Mouse (Mus musculus): ENCODE results near the gene Gm26992. TPM values are rescaled to one million over a fixed set of nuclear protein-coding genes. Genes with fewer than 3 reads are reported as not detected.
A peak's percentile ranks its signal among the peaks of the same experiment; 100 is the strongest.
"Not testable (repeated sequence)": the region's sequence is repeated elsewhere in the genome, so short reads cannot be mapped to it uniquely, and the experiment has no call there.

The Gm26992 gene
- polyA plus RNA-seq, 1 experiment from 2014 or later: not detected

DNA sequence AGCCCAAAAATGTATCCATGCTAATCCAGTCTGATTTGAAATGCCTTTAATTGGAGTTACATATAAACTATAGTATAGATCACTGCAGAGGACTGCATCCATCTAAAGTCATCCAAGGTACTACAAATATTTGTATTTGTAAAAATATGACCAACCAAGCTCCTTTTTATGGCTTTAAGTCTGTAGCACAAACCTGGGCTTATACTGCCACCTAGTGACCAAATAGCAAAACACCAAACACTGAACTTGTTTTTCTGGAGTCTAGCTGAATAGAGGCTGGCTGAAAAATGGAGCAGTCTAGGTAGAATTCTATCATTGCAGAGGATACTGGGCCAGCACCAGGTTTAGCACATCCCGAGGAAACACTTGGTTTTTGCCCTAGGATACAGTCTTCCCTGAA lies 19.0 kb downstream of the Gm26992 start:
- H3K4me3 ChIP-seq (ENCODE audit: low read length): no peak overlapping the region
- WGBS: 0% methylated on average over 1 of the region's 1 CpGs
- H3K9me3 ChIP-seq (ENCODE audit: control insufficient read depth, low read length): no peaks in the 10 kb centered on the region
- no peak overlapping the region for H3K27ac ChIP-seq (ENCODE audit: low read length)
- H3K9ac ChIP-seq (ENCODE audit: low read length): no peak overlapping the region
- no peaks in the 10 kb centered on the region for H3K4me1 ChIP-seq (replicated peaks; ENCODE audit: control insufficient read depth, insufficient read depth, low read length)
- no peak overlapping the region for H3K4me2 ChIP-seq (ENCODE audit: low read depth, low read length)
- H3K27me3 ChIP-seq (ENCODE audit: control insufficient read depth, insufficient read depth, low read depth, low read length): peaks cover 33% of the 10 kb centered on the region
- no peak for ATAC-seq (ENCODE audit: low read depth)
- no peaks in the 10 kb centered on the region for H3K36me3 ChIP-seq (ENCODE audit: control insufficient read depth, insufficient read depth, low read length)

DNA sequence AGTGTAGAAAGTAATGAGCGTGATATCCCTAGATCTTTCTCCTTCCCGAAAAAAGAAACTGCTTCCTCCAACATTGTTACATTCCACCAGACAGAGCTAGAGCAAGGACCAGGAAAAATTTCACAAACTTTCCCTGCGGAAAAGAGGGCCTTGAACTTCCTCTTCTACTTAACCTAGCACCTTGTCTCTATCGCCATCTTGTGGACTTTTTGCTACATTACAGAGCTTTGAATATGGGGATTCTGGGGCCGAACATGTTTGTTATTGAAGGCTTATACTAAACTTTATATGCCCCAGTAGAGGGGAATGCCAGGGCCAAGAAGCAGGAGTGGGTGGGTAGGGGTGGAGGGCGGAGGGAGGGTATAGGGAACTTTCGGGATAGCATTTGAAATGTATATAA lies 21.9 kb downstream of the Gm26992 start:
- Histone ChIP-seq H3K27ac (ENCODE audit: low read length) (no peak overlapping the region), H3K4me1 (replicated peaks; ENCODE audit: control insufficient read depth, insufficient read depth, low read length) (no peaks in the 10 kb centered on the region), H3K36me3 (ENCODE audit: control insufficient read depth, insufficient read depth, low read length) (no peaks in the 10 kb centered on the region), H3K27me3 (ENCODE audit: control insufficient read depth, insufficient read depth, low read depth, low read length) (peaks cover 37% of the 10 kb centered on the region), H3K9ac (ENCODE audit: low read length) (no peak overlapping the region), H3K4me2 (ENCODE audit: low read depth, low read length) (no peak overlapping the region), H3K4me3 (ENCODE audit: low read length) (no peak overlapping the region), H3K9me3 (ENCODE audit: control insufficient read depth, low read length) (no peaks in the 10 kb centered on the region)
- ATAC-seq (ENCODE audit: low read depth): no peak
- WGBS: 35% methylated on average over 7 of the region's 7 CpGs

DNA sequence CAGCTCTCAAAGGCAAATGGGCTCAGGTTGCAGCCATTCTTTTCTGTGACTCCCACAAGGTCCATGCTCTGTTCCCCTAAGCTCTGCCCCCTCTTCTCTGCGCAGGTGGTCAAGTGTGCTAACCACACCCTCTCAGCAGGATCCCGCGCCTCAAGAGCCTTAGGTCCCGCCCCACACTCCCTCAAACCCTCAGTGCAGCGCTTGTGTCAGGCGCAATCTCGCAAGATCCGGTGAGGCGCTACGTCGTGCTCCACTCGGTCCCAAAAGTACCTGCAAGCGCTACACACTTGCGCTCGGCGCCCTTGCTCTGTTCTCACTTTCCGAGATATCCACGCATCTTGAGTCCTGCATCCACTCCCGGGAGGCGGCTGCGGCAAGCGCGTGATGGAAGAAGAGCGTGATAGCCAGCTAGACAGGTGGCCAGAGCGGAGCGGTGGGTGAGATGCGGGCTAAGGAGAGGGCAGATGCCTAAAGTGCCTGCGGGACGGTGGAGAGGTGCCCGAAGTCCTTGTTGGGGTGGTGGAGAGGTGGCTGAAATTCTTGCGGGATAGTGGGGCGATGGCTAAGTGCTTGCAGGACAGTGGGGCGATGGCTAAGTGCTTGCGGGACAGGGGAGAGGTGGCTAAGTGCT lies 25.8 kb downstream of the Gm26992 start:
- ATAC-seq (ENCODE audit: low read depth): peak; percentile 94
- H3K36me3 ChIP-seq (ENCODE audit: control insufficient read depth, insufficient read depth, low read length): no peaks in the 10 kb centered on the region
- H3K27me3 ChIP-seq (ENCODE audit: control insufficient read depth, insufficient read depth, low read depth, low read length): peaks cover 34% of the 10 kb centered on the region
- peak overlapping the region; percentile 52 for H3K4me3 ChIP-seq (ENCODE audit: low read length)
- H3K4me1 ChIP-seq (replicated peaks; ENCODE audit: control insufficient read depth, insufficient read depth, low read length): no peaks in the 10 kb centered on the region
- H3K9ac ChIP-seq (ENCODE audit: low read length): peak overlapping the region; percentile 51
- H3K4me2 ChIP-seq (ENCODE audit: low read depth, low read length): peak overlapping the region; percentile 62
- no peaks in the 10 kb centered on the region for H3K9me3 ChIP-seq (ENCODE audit: control insufficient read depth, low read length)
- WGBS: 9% methylated on average over 34 of the region's 34 CpGs
- H3K27ac ChIP-seq (ENCODE audit: low read length): no peak overlapping the region

DNA sequence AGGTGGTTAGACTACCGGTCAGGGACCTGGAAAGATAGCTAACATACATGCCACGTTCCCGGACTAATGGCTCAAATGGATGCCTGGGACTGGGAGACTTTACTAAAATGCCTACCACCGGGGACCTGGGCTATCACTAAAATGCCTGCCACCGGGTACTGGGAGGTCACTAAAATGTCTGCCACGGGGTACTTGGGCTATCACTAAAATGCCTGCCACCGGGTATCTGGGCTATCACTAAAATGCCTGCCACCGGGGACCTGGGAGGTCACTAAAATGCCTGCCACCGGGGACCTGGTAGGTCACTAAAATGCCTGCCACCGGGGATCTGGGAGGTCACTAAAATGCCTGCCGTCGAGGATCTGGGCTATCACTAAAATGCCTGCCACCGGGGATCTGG lies 26.6 kb downstream of the Gm26992 start:
- peak overlapping the region; percentile 52 for H3K4me3 ChIP-seq (ENCODE audit: low read length)
- not testable (repeated sequence) for H3K4me1 ChIP-seq (replicated peaks; ENCODE audit: control insufficient read depth, insufficient read depth, low read length); H3K27ac ChIP-seq (ENCODE audit: low read length); H3K36me3 ChIP-seq (ENCODE audit: control insufficient read depth, insufficient read depth, low read length); ATAC-seq (ENCODE audit: low read depth); H3K9me3 ChIP-seq (ENCODE audit: control insufficient read depth, low read length); H3K9ac ChIP-seq (ENCODE audit: low read length)
- H3K27me3 ChIP-seq (ENCODE audit: control insufficient read depth, insufficient read depth, low read depth, low read length): peaks cover 30% of the 10 kb centered on the region
- H3K4me2 ChIP-seq (ENCODE audit: low read depth, low read length): peak overlapping the region; percentile 62
- 42% methylated on average over 10 of the region's 13 CpGs for WGBS

DNA sequence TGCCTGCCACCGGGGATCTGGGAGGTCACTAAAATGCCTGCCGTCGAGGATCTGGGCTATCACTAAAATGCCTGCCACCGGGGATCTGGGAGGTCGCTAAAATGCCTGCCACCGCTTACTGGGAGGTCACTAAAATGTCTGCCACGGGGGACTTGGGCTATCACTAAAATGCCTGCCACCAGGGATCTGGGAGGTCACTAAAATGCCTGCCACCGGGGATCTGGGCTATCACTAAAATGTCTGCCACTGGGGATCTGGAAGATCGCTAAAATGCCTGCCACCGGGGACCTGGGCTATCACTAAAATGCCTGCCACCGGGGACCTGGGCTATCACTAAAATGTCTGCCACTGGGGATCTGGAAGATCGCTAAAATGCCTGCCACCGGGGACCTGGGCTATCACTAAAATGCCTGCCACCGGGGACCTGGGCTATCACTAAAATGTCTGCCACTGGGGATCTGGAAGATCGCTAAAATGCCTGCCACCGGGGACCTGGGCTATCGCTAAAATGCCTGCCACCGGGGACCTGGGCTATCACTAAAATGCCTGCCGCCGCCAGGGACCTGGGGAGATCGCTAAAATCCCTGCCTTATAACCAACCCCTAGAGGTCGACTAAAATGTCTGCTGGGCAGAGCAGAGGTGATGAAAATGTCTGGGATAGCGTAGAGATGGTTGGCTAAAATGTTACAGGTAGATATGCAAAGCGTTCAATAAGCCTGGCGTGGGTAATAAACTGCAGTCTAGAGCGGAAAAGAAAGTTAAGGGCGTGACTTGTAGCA lies 27.3 kb downstream of the Gm26992 start:
- H3K9ac ChIP-seq (ENCODE audit: low read length); H3K36me3 ChIP-seq (ENCODE audit: control insufficient read depth, insufficient read depth, low read length); H3K4me3 ChIP-seq (ENCODE audit: low read length); H3K4me1 ChIP-seq (replicated peaks; ENCODE audit: control insufficient read depth, insufficient read depth, low read length); H3K9me3 ChIP-seq (ENCODE audit: control insufficient read depth, low read length); H3K27ac ChIP-seq (ENCODE audit: low read length); H3K4me2 ChIP-seq (ENCODE audit: low read depth, low read length); ATAC-seq (ENCODE audit: low read depth): not testable (repeated sequence)
- 74% methylated on average over 14 of the region's 27 CpGs for WGBS
- peaks cover 30% of the 10 kb centered on the region for H3K27me3 ChIP-seq (ENCODE audit: control insufficient read depth, insufficient read depth, low read depth, low read length)

DNA sequence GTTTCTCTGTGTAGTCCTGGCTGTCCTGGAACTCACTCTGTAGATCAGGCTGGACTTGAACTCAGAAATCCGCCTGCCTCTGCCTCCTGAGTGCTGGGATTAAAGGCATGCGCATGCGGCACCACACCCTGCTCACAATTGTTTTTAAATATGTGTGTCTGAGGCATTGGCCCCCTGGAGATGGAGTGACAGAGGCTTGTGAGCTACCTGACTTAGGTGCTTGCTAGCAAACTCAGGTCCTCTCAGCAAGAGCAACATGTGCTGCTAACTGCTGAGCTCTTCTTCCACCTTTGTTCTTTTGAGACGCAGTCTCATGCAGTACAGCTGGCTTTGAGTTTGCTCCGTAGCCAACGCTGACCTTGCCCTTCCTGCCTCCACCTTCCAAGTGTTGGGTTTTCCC lies 31.0 kb downstream of the Gm26992 start:
- Histone ChIP-seq H3K9ac (ENCODE audit: low read length) (no peak overlapping the region), H3K36me3 (ENCODE audit: control insufficient read depth, insufficient read depth, low read length) (no peaks in the 10 kb centered on the region), H3K27me3 (ENCODE audit: control insufficient read depth, insufficient read depth, low read depth, low read length) (peaks cover 15% of the 10 kb centered on the region), H3K27ac (ENCODE audit: low read length) (no peak overlapping the region), H3K4me2 (ENCODE audit: low read depth, low read length) (no peak overlapping the region), H3K9me3 (ENCODE audit: control insufficient read depth, low read length) (no peaks in the 10 kb centered on the region), H3K4me1 (replicated peaks; ENCODE audit: control insufficient read depth, insufficient read depth, low read length) (no peaks in the 10 kb centered on the region), H3K4me3 (ENCODE audit: low read length) (no peak overlapping the region)
- no peak for ATAC-seq (ENCODE audit: low read depth)
- WGBS: 65% methylated on average over 6 of the region's 6 CpGs

DNA sequence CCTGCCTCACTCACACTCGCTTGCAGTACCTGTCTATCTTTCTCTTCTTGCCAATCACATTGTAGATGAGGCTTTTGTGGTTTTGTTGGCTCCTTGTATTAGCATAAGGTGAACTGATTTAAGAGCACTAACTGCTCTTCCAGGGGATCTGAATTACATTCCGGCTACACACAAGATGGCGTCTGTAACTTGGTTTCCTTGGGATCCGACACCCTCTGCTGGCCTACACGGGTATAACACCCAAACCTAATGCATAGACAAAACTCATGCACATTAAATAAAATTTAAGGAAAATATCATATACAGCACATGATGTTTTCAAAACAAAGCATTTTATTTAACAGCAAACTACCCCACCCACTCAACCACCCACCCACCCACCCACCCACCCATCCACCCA lies 38.2 kb downstream of the Gm26992 start:
- Histone ChIP-seq H3K4me1 (replicated peaks; ENCODE audit: control insufficient read depth, insufficient read depth, low read length) (no peaks in the 10 kb centered on the region), H3K27ac (ENCODE audit: low read length) (no peak overlapping the region), H3K4me2 (ENCODE audit: low read depth, low read length) (no peak overlapping the region), H3K36me3 (ENCODE audit: control insufficient read depth, insufficient read depth, low read length) (no peaks in the 10 kb centered on the region), H3K4me3 (ENCODE audit: low read length) (no peak overlapping the region), H3K9ac (ENCODE audit: low read length) (no peak overlapping the region), H3K9me3 (ENCODE audit: control insufficient read depth, low read length) (no peaks in the 10 kb centered on the region), H3K27me3 (ENCODE audit: control insufficient read depth, insufficient read depth, low read depth, low read length) (no peaks in the 10 kb centered on the region)
- no peak for ATAC-seq (ENCODE audit: low read depth)
- WGBS: 63% methylated on average over 5 of the region's 5 CpGs

DNA sequence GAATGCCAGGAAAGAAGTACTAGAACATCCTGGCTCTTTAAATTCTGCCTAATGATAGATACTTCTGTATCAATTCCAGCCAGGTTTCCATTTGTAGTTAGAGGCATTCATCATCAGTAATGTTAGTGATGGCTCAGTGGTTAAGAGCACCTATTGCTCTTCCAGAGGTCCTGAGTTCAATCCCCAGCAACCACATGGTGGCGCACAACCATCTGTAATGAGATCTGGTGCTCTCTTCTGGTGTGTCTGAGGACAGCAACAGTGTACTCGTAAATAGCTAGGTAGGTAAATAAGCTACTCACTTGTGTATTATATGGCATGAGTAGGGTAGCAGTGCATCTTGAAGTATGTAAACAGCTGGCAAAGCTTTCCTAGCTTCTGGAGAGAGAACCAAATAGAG lies 47.2 kb downstream of the Gm26992 start:
- H3K27ac ChIP-seq (ENCODE audit: low read length): no peak overlapping the region
- WGBS: 74% methylated on average over 2 of the region's 2 CpGs
- peaks cover 2% of the 10 kb centered on the region; the same call in 1 of the 2 replicates for H3K36me3 ChIP-seq (ENCODE audit: control insufficient read depth, insufficient read depth, low read length)
- H3K4me1 ChIP-seq (replicated peaks; ENCODE audit: control insufficient read depth, insufficient read depth, low read length): no peaks in the 10 kb centered on the region
- H3K9me3 ChIP-seq (ENCODE audit: control insufficient read depth, low read length): no peaks in the 10 kb centered on the region
- H3K4me2 ChIP-seq (ENCODE audit: low read depth, low read length): no peak overlapping the region
- no peak overlapping the region for H3K4me3 ChIP-seq (ENCODE audit: low read length)
- no peak for ATAC-seq (ENCODE audit: low read depth)
- H3K9ac ChIP-seq (ENCODE audit: low read length): no peak overlapping the region
- no peaks in the 10 kb centered on the region for H3K27me3 ChIP-seq (ENCODE audit: control insufficient read depth, insufficient read depth, low read depth, low read length)

DNA sequence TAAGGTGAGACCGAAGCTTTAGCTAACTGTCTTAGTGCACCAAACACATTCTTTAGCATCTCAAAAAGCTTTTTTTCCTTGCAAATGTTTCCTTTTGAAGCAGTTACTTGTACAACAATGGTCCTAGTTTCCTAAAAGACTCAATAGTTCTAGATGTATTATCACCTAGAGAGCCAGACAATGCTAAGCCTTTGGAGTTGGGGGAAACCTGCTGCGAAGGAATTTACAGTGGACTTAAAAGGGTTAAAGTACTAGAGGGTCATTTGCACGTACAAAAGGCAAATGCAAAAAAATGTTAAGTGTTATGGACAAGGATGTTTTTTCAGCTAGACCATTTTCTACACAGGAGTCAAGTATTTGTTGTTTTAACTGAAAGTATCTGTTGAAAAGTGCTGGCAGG lies 50.5 kb downstream of the Gm26992 start:
- 59% methylated on average over 3 of the region's 3 CpGs for WGBS

More for the DNA sequence above, 50.5 kb downstream of the Gm26992 start:
- ATAC-seq (ENCODE audit: low read depth): no peak
- H3K27ac ChIP-seq (ENCODE audit: low read length): no peak overlapping the region
- H3K36me3 ChIP-seq (ENCODE audit: control insufficient read depth, insufficient read depth, low read length): peaks cover 2% of the 10 kb centered on the region; the same call in 1 of the 2 replicates
- no peaks in the 10 kb centered on the region for H3K9me3 ChIP-seq (ENCODE audit: control insufficient read depth, low read length)
- no peak overlapping the region for H3K4me2 ChIP-seq (ENCODE audit: low read depth, low read length)
- no peak overlapping the region for H3K9ac ChIP-seq (ENCODE audit: low read length)
- H3K4me1 ChIP-seq (replicated peaks; ENCODE audit: control insufficient read depth, insufficient read depth, low read length): no peaks in the 10 kb centered on the region; the same call in 1 of the 2 replicates
- no peak overlapping the region for H3K4me3 ChIP-seq (ENCODE audit: low read length)
- H3K27me3 ChIP-seq (ENCODE audit: control insufficient read depth, insufficient read depth, low read depth, low read length): no peaks in the 10 kb centered on the region

Data from lung, embryonic 16.5 days (tissue).